Mouse (Mus musculus): Measurements from ENCODE around the gene Cep63.

The Cep63 gene

DNA sequence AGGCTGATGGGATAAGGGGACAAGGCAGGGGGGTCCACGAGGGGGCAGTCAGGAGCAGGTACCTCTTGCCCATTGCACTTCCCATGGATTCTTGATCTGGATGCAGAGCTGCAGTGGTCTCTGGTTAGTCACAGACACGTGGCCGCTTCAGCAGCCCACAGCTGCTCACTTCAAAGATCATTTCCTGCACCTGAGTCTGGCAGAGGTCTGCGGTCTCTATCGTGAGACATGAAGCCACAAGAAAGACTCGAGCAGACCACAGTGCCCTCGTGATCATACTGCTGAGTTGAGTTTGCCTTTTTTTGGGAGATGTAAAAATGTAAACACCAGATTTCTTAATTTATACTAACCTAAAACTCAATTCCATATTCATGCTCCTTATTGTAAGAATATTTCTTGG is 86.6 kb downstream of the Cep63 start:
- in situ Hi-C loops (cut with MboI; ENCODE audit: unreplicated experiment in 2 of 2): loop anchor here in 1 of 2 experiments (25.0 kb wide), 1 partner anchor 1902 kb away; no protein-coding TSS in a partner anchor

GRCm38 (mm10) chr9:102536968-102537367 is 89.4 kb downstream of the Cep63 start:
- in situ Hi-C loops (cut with MboI; ENCODE audit: unreplicated experiment in 2 of 2): loop anchor here in 1 of 2 experiments (25.0 kb wide), 1 partner anchor 1900 kb away; no protein-coding TSS in a partner anchor

All from v-Abl transformed pro-B cells (cell line).